Mouse (Mus musculus) liver, embryonic 16.5 days (tissue): ENCODE results near the gene Zpbp. TPM values are rescaled to one million over a fixed set of nuclear protein-coding genes. Genes with fewer than 3 reads are reported as not detected.

ENCODE experiments used
- ATAC-seq: fragments of 200-750 bp; cut with Nextera tagmentation; 2 replicates; pipeline ENCODE4 v1.8.0; 2017; ENCODE audit warnings: low read depth, mild to moderate bottlenecking, moderate number of reproducible peaks, moderate library complexity
- H3K27ac ChIP-seq: fragments of 300-500 bp; sonication (generic); 2 replicates; pipeline ENCODE4 v1.5.1; 2014; ENCODE audit warnings: mild to moderate bottlenecking, low read length
- H3K27me3 ChIP-seq: fragments of 300-500 bp; sonication (generic); 2 replicates; pipeline ENCODE4 v1.6.1; 2014; ENCODE audit warnings: low read depth, low read length, mixed read lengths; ENCODE audit not compliant: control insufficient read depth, insufficient read depth
- H3K36me3 ChIP-seq: fragments of 300-500 bp; sonication (generic); 2 replicates; pipeline ENCODE4 v1.6.1; 2014; ENCODE audit warnings: mild to moderate bottlenecking; ENCODE audit not compliant: control insufficient read depth, insufficient read depth
- H3K4me1 ChIP-seq: fragments of 300-500 bp; sonication (generic); 2 replicates; pipeline ENCODE4 v1.6.1; 2014; ENCODE audit warnings: low read depth, low read length, mixed read lengths; ENCODE audit not compliant: control insufficient read depth
- H3K4me2 ChIP-seq: fragments of 300-500 bp; sonication (generic); 2 replicates; pipeline ENCODE4 v1.6.1; 2014; ENCODE audit warnings: low read depth, low read length, mixed read lengths
- H3K4me3 ChIP-seq: fragments of 300-500 bp; sonication (generic); 2 replicates; pipeline ENCODE4 v1.5.1; 2014; ENCODE audit warnings: low read depth, mild to moderate bottlenecking, low read length
- H3K9ac ChIP-seq: fragments of 300-500 bp; sonication (generic); 2 replicates; pipeline ENCODE4 v1.6.1; 2014; ENCODE audit warnings: low read depth, low read length
- H3K9me3 ChIP-seq: fragments of 300-500 bp; sonication (generic); replicated peaks from 2 replicates; pipeline ENCODE4 v1.6.1; 2016; ENCODE audit warnings: low read length; ENCODE audit not compliant: control insufficient read depth
- WGBS: fragments of 180-500 bp; shearing (Covaris S2); extraction: QIAGEN DNeasy Blood & Tissue Kit; methylation state at CpG from one replicate; pipeline ENCODE4 v1.1.7; 2014; ENCODE audit not compliant: insufficient replicate concordance; 5-methylcytosine and 5-hydroxymethylcytosine counted together
- polyA plus RNA-seq: library from polyadenylated mRNA; unstranded; fragments of >200 nt; fragmentation: Nextera tagmentation; extraction: Ambion mirVana; gene quantifications from 2 replicates; pipeline ENCODE4 v1.2.1, GENCODE M21; 2015

The Zpbp gene
- polyA plus RNA-seq, 1 experiment from 2014 or later: 0.20 TPM

DNA sequence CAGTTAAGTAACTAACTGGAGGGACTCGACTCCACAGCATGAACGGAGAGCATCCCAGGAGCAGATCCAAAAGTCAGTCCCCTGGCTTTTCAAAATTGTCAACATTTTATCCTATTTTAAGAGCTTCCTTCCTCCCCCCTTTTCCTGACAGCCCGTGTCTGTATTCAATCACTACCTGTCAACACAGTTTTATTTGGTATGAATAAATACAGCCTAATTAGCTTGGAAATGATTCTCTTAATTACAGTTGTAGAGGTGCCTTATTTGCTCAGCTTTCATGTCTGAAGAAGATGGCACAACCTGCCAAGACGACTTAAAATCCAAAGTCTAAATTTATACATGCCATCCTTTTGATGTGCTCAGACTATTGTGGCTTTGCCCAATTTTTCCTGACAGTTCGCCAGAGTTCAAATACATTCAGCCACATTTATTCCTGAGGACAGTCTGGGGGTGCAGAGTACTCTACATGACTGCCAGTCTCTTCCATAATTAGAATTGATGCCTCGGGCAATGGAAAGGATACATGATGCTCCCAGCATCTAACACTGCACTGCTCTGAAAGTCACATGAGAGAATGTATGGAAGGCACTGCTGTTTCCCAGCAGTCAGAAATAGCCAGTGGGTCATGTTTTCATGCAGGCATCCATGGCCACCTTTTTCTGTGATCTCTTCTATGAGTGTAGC is 219.4 kb downstream of the Zpbp start:
- WGBS: 37% methylated on average over 6 of the region's 6 CpGs
- no peak for ATAC-seq

DNA sequence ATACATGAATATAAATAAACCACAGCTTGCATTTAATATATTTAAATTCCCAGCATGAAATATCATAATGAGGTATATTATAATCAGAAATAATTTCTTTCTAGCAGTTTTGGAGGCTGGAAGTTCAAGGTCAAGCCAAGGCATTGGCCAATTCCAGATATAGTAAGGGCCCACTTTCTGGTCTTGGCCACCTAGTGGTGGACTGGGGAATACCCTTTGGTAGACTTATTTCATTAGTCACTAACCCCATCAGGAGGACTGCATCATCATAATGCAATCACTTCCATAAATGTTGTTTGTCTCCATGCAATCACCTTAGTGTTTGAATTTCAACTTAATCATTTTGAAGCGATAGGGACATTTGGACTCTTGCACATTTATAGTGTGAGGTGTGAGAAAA is 222.9 kb downstream of the Zpbp start:
- no peaks in the 10 kb centered on the region for H3K27me3 ChIP-seq

More for the DNA sequence above, 219.4 kb downstream of the Zpbp start:
- no peak overlapping the region for H3K27ac ChIP-seq
- no peaks in the 10 kb centered on the region for H3K36me3 ChIP-seq
- H3K27me3 ChIP-seq: no peaks in the 10 kb centered on the region
- no peak overlapping the region for H3K4me3 ChIP-seq
- no peak overlapping the region for H3K9ac ChIP-seq
- H3K9me3 ChIP-seq: no peaks in the 10 kb centered on the region
- H3K4me2 ChIP-seq: no peak overlapping the region
- no peaks in the 10 kb centered on the region for H3K4me1 ChIP-seq

More for the DNA sequence above, 222.9 kb downstream of the Zpbp start:
- Histone ChIP-seq H3K9me3 (no peaks in the 10 kb centered on the region), H3K27ac (no peak overlapping the region), H3K4me2 (no peak overlapping the region), H3K4me3 (no peak overlapping the region), H3K36me3 (no peaks in the 10 kb centered on the region), H3K4me1 (no peaks in the 10 kb centered on the region), H3K9ac (no peak overlapping the region)
- WGBS: 51% methylated on average over 1 of the region's 1 CpGs
- ATAC-seq: no peak

Other genes starting within 250 kb of the Zpbp start
- gene Spata48, start 314 bp downstream of the Zpbp start, polyA plus RNA-seq: 0.26 and 0.66 TPM in 2 replicates
- not detected in 2 replicates for gene 4930512M02Rik, start 165.4 kb upstream of the Zpbp start, polyA plus RNA-seq
- 32.8 and 35.1 TPM in 2 replicates for gene Ikzf1, start 222.6 kb upstream of the Zpbp start, polyA plus RNA-seq